Mouse (Mus musculus) T-helper 17 cell (primary cell): ENCODE results near the gene Vmn2r111.
"Not testable (repeated sequence)": the region's sequence is repeated elsewhere in the genome, so short reads cannot be mapped to it uniquely, and the experiment has no call there.

Experiments used
- in situ Hi-C, 2 experiments: fragments of 300-600 bp; cut with MboI, MseI; formaldehyde crosslinking; loops; 1 replicate in 1 of 2; 2 replicates in 1 of 2; pipeline ENCODE4 v1.15.1; 2025; ENCODE audit warnings: high pct_unique_total_duplicates in 2 of 2

Gene Vmn2r111

GRCm38 (mm10) chr17:22573382-22573781 is at the start of gene Vmn2r111:
TSS of gene Vmn2r111 (minus strand) at chr17:22573482.
- in situ Hi-C loops, result not testable (repeated sequence)

- in situ Hi-C loops, result not testable (repeated sequence)
Observed at GRCm38 (mm10) chr17:22600651-22601050, 27.4 kb upstream of the Vmn2r111 start, which contains the start of gene Vmn2r112. TSS of gene Vmn2r112 (plus strand) at chr17:22600951.

- in situ Hi-C loops, result not testable (repeated sequence)
Observed at GRCm38 (mm10) chr17:22520467-22520866, 52.8 kb downstream of the Vmn2r111 start.

GRCm38 (mm10) chr17:22520037-22520436 is 53.2 kb downstream of the Vmn2r111 start:
- in situ Hi-C loops, result not testable (repeated sequence)

- in situ Hi-C loops, result no loop called here
Observed at GRCm38 (mm10) chr17:22497120-22497519, 76.2 kb downstream of the Vmn2r111 start.
